Mouse (Mus musculus): Measurements from ENCODE around the gene Gm12184.
"Not testable (repeated sequence)": the region's sequence is repeated elsewhere in the genome, so short reads cannot be mapped to it uniquely, and the experiment has no call there.

The Gm12184 gene

GRCm38 (mm10) chr11:48823536-48823972 lies 2.9 kb downstream of the Gm12184 start:
- peak; percentile 37 to 56 for DNase-seq (ENCODE audit: low spot score in 2 of 2)

GRCm38 (mm10) chr11:48822768-48823512 lies 3.5 kb downstream of the Gm12184 start:
- DNase-seq (ENCODE audit: low spot score in 2 of 2): no peak

GRCm38 (mm10) chr11:48821299-48821698 lies 5.2 kb downstream of the Gm12184 start:
- not testable (repeated sequence) for DNase-seq (ENCODE audit: low spot score in 2 of 2)

- DNase-seq (ENCODE audit: low spot score in 2 of 2): no peak
Measured at GRCm38 (mm10) chr11:48820308-48820674, 6.2 kb downstream of the Gm12184 start.

- DNase-seq (ENCODE audit: low spot score in 2 of 2): no peak
Measured at GRCm38 (mm10) chr11:48819614-48820307, 6.7 kb downstream of the Gm12184 start.

GRCm38 (mm10) chr11:48818346-48818745 lies 8.1 kb downstream of the Gm12184 start:
- DNase-seq (ENCODE audit: low spot score in 2 of 2): peak; percentile 69 to 90

GRCm38 (mm10) chr11:48817794-48818193 lies 8.7 kb downstream of the Gm12184 start:
- no peak for DNase-seq (ENCODE audit: low spot score in 2 of 2)

GRCm38 (mm10) chr11:48816800-48817665 lies 9.4 kb downstream of the Gm12184 start, which contains the start of gene Trim41:
Trim41 (minus strand) TSS chr11:48817353.
- DNase-seq (ENCODE audit: low spot score in 2 of 2): peak; percentile 97 to 98

GRCm38 (mm10) chr11:48816281-48816781 lies 10.1 kb downstream of the Gm12184 start:
- no peak for DNase-seq (ENCODE audit: low spot score in 2 of 2)

GRCm38 (mm10) chr11:48815851-48816250 lies 10.6 kb downstream of the Gm12184 start:
- DNase-seq (ENCODE audit: low spot score in 2 of 2): no peak

- DNase-seq (ENCODE audit: low spot score in 2 of 2): no peak
Measured at GRCm38 (mm10) chr11:48813782-48814181, 12.7 kb downstream of the Gm12184 start.

GRCm38 (mm10) chr11:48810142-48810541 lies 16.3 kb downstream of the Gm12184 start:
- DNase-seq (ENCODE audit: low spot score in 2 of 2): no peak

- DNase-seq (ENCODE audit: low spot score in 2 of 2): no peak
Measured at GRCm38 (mm10) chr11:48809434-48809830, 17.0 kb downstream of the Gm12184 start.

- DNase-seq (ENCODE audit: low spot score in 2 of 2): no peak
Measured at GRCm38 (mm10) chr11:48808737-48809433, 17.6 kb downstream of the Gm12184 start.

- DNase-seq (ENCODE audit: low spot score in 2 of 2): no peak
Measured at GRCm38 (mm10) chr11:48808304-48808646, 18.2 kb downstream of the Gm12184 start.

- no peak for DNase-seq (ENCODE audit: low spot score in 2 of 2)
Measured at GRCm38 (mm10) chr11:48807563-48808303, 18.7 kb downstream of the Gm12184 start.

GRCm38 (mm10) chr11:48806856-48807562 lies 19.4 kb downstream of the Gm12184 start:
- DNase-seq (ENCODE audit: low spot score in 2 of 2): peak in 1 of 2 experiments; percentile 20

GRCm38 (mm10) chr11:48804922-48805321 lies 21.5 kb downstream of the Gm12184 start:
- no peak for DNase-seq (ENCODE audit: low spot score in 2 of 2)

GRCm38 (mm10) chr11:48803988-48804387 lies 22.5 kb downstream of the Gm12184 start:
- DNase-seq (ENCODE audit: low spot score in 2 of 2): no peak
